Mouse (Mus musculus): ENCODE results near the gene Pard3b.

DNA sequence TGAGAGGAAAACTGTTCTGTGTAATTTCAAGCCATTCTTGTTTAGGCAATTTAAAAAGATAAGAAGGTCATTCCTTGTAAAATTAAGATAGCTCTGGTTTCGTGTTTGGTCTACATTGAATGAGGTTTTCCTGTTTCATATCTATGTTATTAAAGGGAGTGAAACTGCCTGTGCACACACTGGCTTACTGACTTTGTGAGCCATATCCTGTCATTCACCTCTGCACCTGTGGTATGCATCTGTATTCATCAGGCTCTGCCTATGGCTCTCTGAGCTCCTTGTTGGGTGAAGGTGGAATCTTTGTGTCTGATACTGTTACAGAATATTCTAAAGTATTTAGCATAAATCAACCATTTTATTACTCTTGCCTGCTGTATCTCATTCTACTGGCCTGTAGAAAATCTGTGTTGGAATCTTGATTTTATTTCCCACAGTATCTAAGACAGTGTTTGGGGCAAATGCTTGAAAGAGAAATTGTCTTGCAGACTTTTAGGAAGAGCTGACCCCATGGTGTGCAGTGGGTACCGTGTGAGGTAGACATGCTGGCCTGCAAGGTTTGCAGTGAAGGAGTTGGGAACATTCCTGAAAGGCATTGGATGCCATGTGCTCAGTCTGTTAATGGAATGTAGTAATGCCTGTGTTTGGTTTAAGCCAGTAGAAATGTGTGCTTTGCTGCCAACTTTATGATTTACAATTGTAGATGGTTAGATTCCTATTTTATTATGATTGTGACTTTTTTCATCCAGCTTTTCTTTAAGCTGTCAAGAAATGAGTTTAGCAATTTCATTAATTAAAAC, 228.9 kb downstream of the Pard3b start:
- no peak for TF ChIP-seq CTCF (conservative IDR thresholded peaks at IDR 0.05; ENCODE audit: low read length)
- no peak for TF ChIP-seq NANOG (IDR thresholded peaks at IDR 0.05; ENCODE audit: borderline replicate concordance, low read length)
